Mouse (Mus musculus) embryonic facial prominence, embryonic 10.5 days (tissue): ENCODE results near the gene Tas2r113. TPM values are rescaled to one million over a fixed set of nuclear protein-coding genes. Genes with fewer than 3 reads are reported as not detected.
"Not testable (repeated sequence)": the region's sequence is repeated elsewhere in the genome, so short reads cannot be mapped to it uniquely, and the experiment has no call there.

ENCODE experiments used
- DNase-seq: peaks from one replicate; pipeline ENCODE4 v3.0.0-alpha.2; 2017; ENCODE audit warnings: low spot score
- H3K27ac ChIP-seq: fragments of 300-500 bp; sonication (generic); replicated peaks from 2 replicates; pipeline ENCODE4 v1.5.1; 2016; ENCODE audit warnings: mild to moderate bottlenecking
- H3K27me3 ChIP-seq: fragments of 300-500 bp; sonication (generic); replicated peaks from 2 replicates; pipeline ENCODE4 v1.6.1; 2016; ENCODE audit warnings: low read depth, mild to moderate bottlenecking; ENCODE audit not compliant: poor library complexity, severe bottlenecking
- H3K36me3 ChIP-seq: fragments of 300-500 bp; sonication (generic); replicated peaks from 2 replicates; pipeline ENCODE4 v1.6.1; 2016; ENCODE audit warnings: mild to moderate bottlenecking, moderate library complexity
- H3K4me1 ChIP-seq: fragments of 300-500 bp; sonication (generic); 2 replicates; pipeline ENCODE4 v1.6.1; 2016
- H3K4me3 ChIP-seq: fragments of 300-500 bp; sonication (generic); 2 replicates; pipeline ENCODE4 v1.5.1; 2016; ENCODE audit warnings: mild to moderate bottlenecking, moderate library complexity
- H3K9me3 ChIP-seq: fragments of 300-500 bp; sonication (generic); 2 replicates; pipeline ENCODE4 v1.6.1; 2016; ENCODE audit warnings: mild to moderate bottlenecking
- WGBS: fragments of 180-500 bp; shearing (Covaris S2); methylation state at CpG from one replicate; pipeline ENCODE4 v1.1.7; 2016; 5-methylcytosine and 5-hydroxymethylcytosine counted together
- polyA plus RNA-seq: library from polyadenylated mRNA; unstranded; fragments of >200 nt; fragmentation: Nextera tagmentation; extraction: Ambion mirVana; gene quantifications from 2 replicates; pipeline ENCODE4 v1.2.1, GENCODE M21; 2016

Gene Tas2r113
- polyA plus RNA-seq: not detected in 2 replicates

DNA sequence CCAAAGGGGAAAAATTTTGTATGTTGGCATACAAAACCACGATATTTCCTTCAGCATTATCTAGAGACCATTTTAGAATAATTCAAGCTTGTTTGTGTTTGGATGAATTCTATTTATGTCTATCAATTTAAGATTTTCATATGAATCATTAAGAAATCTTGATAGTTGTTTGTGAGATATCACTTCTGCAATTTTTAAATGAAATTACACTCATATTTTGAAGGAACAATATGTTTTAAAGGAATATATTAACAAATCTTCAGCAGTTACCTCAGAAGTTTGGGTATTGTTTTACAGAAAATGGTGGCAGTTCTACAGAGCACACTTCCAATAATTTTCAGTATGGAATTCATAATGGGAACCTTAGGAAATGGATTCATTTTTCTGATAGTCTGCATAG, at the start of gene Tas2r113:
TSS of gene Tas2r113 (plus strand) at position 301 of the 400 bp plus-strand sequence.
- no peak for DNase-seq
- Histone ChIP-seq H3K27ac (no peak within 1 kb of the TSS), H3K4me1 (no peaks in the 10 kb centered on the region), H3K4me3 (no peak within 1 kb of the TSS), H3K9me3 (no peaks in the 10 kb centered on the region), H3K36me3 (no peaks in the 10 kb centered on the region), H3K27me3 (no peaks in the 10 kb centered on the region)
- 81% methylated on average over 1 of the region's 1 CpGs for WGBS

DNA sequence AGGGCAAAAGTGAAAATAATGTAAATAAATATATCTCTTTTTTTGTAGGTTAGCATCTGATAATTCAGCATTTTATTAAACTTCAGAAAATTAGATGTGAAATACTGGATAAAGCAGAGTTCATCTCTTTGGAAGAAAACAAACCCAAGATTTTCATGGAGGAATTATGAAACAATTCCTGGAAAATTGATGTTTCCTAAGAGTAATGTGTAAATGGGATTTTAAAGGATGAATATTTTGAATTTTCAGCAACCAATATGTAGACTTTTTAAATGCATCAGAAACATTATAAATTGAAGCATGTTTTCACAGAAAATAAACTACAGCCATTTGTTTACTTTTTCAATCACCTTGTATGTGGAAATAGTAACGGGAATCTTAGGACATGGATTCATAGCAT, 46.0 kb upstream of the Tas2r113 start, which contains the start of gene Tas2r123:
TSS of gene Tas2r123 (plus strand) at position 301 of the 400 bp plus-strand sequence.
- no peak for DNase-seq

GRCm38 (mm10) chr6:132855138-132855537, 37.7 kb upstream of the Tas2r113 start, which contains the start of gene Tas2r116:
Gene Tas2r116, plus strand, starts transcription at chr6:132855438.
- Histone ChIP-seq H3K4me1 (no peaks in the 10 kb centered on the region), H3K27me3 (no peaks in the 10 kb centered on the region), H3K36me3 (no peaks in the 10 kb centered on the region), H3K27ac (no peak within 1 kb of the TSS), H3K4me3 (no peak within 1 kb of the TSS), H3K9me3 (no peaks in the 10 kb centered on the region)
- WGBS: 84% methylated on average over 1 of the region's 1 CpGs
- no peak for DNase-seq

More for the DNA sequence above, 46.0 kb upstream of the Tas2r113 start, which contains the start of gene Tas2r123:
- Histone ChIP-seq H3K27ac (no peak within 1 kb of the TSS), H3K4me3 (no peak within 1 kb of the TSS), H3K36me3 (no peaks in the 10 kb centered on the region), H3K27me3 (no peaks in the 10 kb centered on the region), H3K9me3 (no peaks in the 10 kb centered on the region), H3K4me1 (no peaks in the 10 kb centered on the region)
- 89% methylated on average over 1 of the region's 1 CpGs for WGBS

GRCm38 (mm10) chr6:132867708-132868107, 25.1 kb upstream of the Tas2r113 start, which contains the start of gene Tas2r110:
Gene Tas2r110, plus strand, starts transcription at chr6:132868008.
- Histone ChIP-seq H3K4me1 (no peaks in the 10 kb centered on the region), H3K27ac (no peak within 1 kb of the TSS), H3K36me3 (no peaks in the 10 kb centered on the region), H3K9me3 (no peaks in the 10 kb centered on the region), H3K27me3 (no peaks in the 10 kb centered on the region), H3K4me3 (no peak within 1 kb of the TSS)
- DNase-seq: no peak

DNA sequence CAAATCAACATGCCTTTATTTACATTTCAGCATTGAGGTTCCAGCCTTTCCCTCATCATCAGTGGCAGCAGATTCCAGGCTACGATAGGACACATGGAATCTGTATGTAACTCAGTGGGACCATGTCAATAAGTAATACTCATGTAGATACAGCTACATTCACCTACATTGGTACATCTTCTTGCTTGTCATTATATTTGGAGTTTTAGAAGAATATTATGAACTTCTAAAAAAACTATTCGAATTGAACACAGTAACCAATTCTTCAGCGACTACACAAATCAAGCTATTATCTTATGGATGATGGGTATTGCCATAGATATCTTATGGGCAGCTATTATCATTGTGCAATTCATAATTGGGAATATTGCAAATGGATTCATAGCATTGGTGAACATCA, 16.5 kb downstream of the Tas2r113 start, which contains the start of gene Tas2r125:
TSS of gene Tas2r125 (plus strand) at position 301 of the 400 bp plus-strand sequence.
- no peaks in the 10 kb centered on the region for H3K9me3 ChIP-seq
- 85% methylated on average over 3 of the region's 3 CpGs for WGBS
- H3K36me3 ChIP-seq: no peaks in the 10 kb centered on the region
- H3K4me1 ChIP-seq: no peaks in the 10 kb centered on the region
- no peak for DNase-seq
- no peak within 1 kb of the TSS for H3K4me3 ChIP-seq
- no peak within 1 kb of the TSS for H3K27ac ChIP-seq
- H3K27me3 ChIP-seq: no peaks in the 10 kb centered on the region

DNA sequence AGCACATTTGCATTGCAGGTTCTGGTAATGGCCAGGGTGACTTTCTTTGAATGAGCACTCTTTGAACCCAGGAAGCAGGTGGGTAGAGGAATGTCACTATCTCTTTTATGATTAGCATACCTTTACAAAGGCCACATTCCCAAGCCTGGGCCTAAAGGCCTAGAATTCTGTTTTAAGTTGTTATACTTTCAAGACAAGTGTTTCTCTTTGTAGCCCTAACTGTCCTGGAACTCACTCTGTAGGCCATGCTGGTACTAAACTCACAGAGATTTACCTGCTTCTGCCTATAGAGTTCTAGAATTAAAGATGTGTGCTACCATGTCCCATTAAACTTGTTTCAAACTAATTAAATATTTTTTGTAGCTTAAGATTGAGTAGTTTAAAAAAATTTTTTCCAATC, 48.6 kb downstream of the Tas2r113 start:
- H3K27ac ChIP-seq, H3K9me3 ChIP-seq, H3K4me3 ChIP-seq, H3K4me1 ChIP-seq, H3K27me3 ChIP-seq, DNase-seq, H3K36me3 ChIP-seq: not testable (repeated sequence)

Other genes with a start within 250 kb of the Tas2r113 start
- gene A630073D07Rik, start 241.5 kb upstream of the Tas2r113 start, polyA plus RNA-seq: not detected in 2 replicates
- not detected in 2 replicates for gene Tas2r120, start 236.1 kb upstream of the Tas2r113 start, polyA plus RNA-seq
- not detected in 2 replicates for gene Tas2r121, start 192.0 kb upstream of the Tas2r113 start, polyA plus RNA-seq
- not detected in 2 replicates for gene Tas2r122, start 181.1 kb upstream of the Tas2r113 start, polyA plus RNA-seq
- gene Tas2r115, start 155.0 kb upstream of the Tas2r113 start, polyA plus RNA-seq: not detected in 2 replicates
- not detected in 2 replicates for gene Tas2r124, start 138.3 kb upstream of the Tas2r113 start, polyA plus RNA-seq
- gene Tas2r102, start 130.9 kb upstream of the Tas2r113 start, polyA plus RNA-seq: not detected in 2 replicates
- not detected in 2 replicates for gene Tas2r136, start 114.8 kb upstream of the Tas2r113 start, polyA plus RNA-seq
- not detected in 2 replicates for gene Tas2r117, start 90.2 kb upstream of the Tas2r113 start, polyA plus RNA-seq
- gene Tas2r123, start 45.9 kb upstream of the Tas2r113 start, polyA plus RNA-seq: not detected in 2 replicates
- gene Tas2r116, start 37.6 kb upstream of the Tas2r113 start, polyA plus RNA-seq: not detected in 2 replicates
- not detected in 2 replicates for gene Tas2r110, start 25.0 kb upstream of the Tas2r113 start, polyA plus RNA-seq
- not detected in 2 replicates for gene Tas2r125, start 16.6 kb downstream of the Tas2r113 start, polyA plus RNA-seq
- not detected in 2 replicates for gene Tas2r129, start 58.1 kb downstream of the Tas2r113 start, polyA plus RNA-seq
- not detected in 2 replicates for gene Tas2r131, start 64.9 kb downstream of the Tas2r113 start, polyA plus RNA-seq
- gene Tas2r109, start 88.0 kb downstream of the Tas2r113 start, polyA plus RNA-seq: not detected in 2 replicates
- gene Tas2r103, start 144.1 kb downstream of the Tas2r113 start, polyA plus RNA-seq: not detected in 2 replicates
- not detected in 2 replicates for gene Tas2r140, start 162.8 kb downstream of the Tas2r113 start, polyA plus RNA-seq
- gene Smim10l1, start 211.9 kb downstream of the Tas2r113 start, polyA plus RNA-seq: 74.3 and 85.9 TPM in 2 replicates